Mouse (Mus musculus): ENCODE measurements at regions not wholly inside any gene's neighbourhood (a gene's known extent, or its start where the extent isn't known, plus 50 kb on each side); places are given as distances from the start of the nearest gene placed in this dataset.
A peak's percentile ranks its signal among the peaks of the same experiment; 100 is the strongest.

GRCm38 (mm10) chr15:19778651-19779050 lies 670.4 kb upstream of the Cdh12 start:
- no peak for DNase-seq (ENCODE audit: low spot score in 2 of 2)

GRCm38 (mm10) chr15:19783883-19784282 lies 665.2 kb upstream of the Cdh12 start:
- DNase-seq (ENCODE audit: low spot score in 2 of 2) = no peak

- peak in 1 of 2 experiments; percentile 39 for DNase-seq (ENCODE audit: low spot score in 2 of 2)
Measured at GRCm38 (mm10) chr15:19806994-19807393, 642.1 kb upstream of the Cdh12 start.

GRCm38 (mm10) chr15:19813647-19814046 lies 635.4 kb upstream of the Cdh12 start:
- no peak for DNase-seq (ENCODE audit: low spot score in 2 of 2)

- DNase-seq (ENCODE audit: low spot score in 2 of 2) = peak in 1 of 2 experiments; percentile 7
Measured at GRCm38 (mm10) chr15:19856892-19857655, 592.0 kb upstream of the Cdh12 start.

GRCm38 (mm10) chr15:19857656-19858006 lies 591.4 kb upstream of the Cdh12 start:
- no peak for DNase-seq (ENCODE audit: low spot score in 2 of 2)

- no peak for DNase-seq (ENCODE audit: low spot score in 2 of 2)
Measured at GRCm38 (mm10) chr15:19858668-19859067, 590.4 kb upstream of the Cdh12 start.

- no peak for DNase-seq (ENCODE audit: low spot score in 2 of 2)
Measured at GRCm38 (mm10) chr15:19863979-19864378, 585.1 kb upstream of the Cdh12 start.

- no peak for DNase-seq (ENCODE audit: low spot score in 2 of 2)
Measured at GRCm38 (mm10) chr15:19866559-19866958, 582.5 kb upstream of the Cdh12 start.

GRCm38 (mm10) chr15:19869041-19869440 lies 580.0 kb upstream of the Cdh12 start:
- DNase-seq (ENCODE audit: low spot score in 2 of 2) = no peak

GRCm38 (mm10) chr15:19872611-19873010 lies 576.5 kb upstream of the Cdh12 start:
- peak in 1 of 2 experiments; percentile 6 for DNase-seq (ENCODE audit: low spot score in 2 of 2)
